Mouse (Mus musculus) liver, embryonic 16.5 days (tissue): Measurements from ENCODE around the gene Rbpms2. TPM values are rescaled to one million over a fixed set of nuclear protein-coding genes. Genes with fewer than 3 reads are reported as not detected.

Experiments used
- ATAC-seq: fragments of 200-750 bp; cut with Nextera tagmentation; 2 replicates; pipeline ENCODE4 v1.8.0; 2017; ENCODE audit warnings: low read depth, mild to moderate bottlenecking, moderate number of reproducible peaks, moderate library complexity
- H3K27ac ChIP-seq: fragments of 300-500 bp; sonication (generic); 2 replicates; pipeline ENCODE4 v1.5.1; 2014; ENCODE audit warnings: mild to moderate bottlenecking, low read length
- H3K27me3 ChIP-seq: fragments of 300-500 bp; sonication (generic); 2 replicates; pipeline ENCODE4 v1.6.1; 2014; ENCODE audit warnings: low read depth, low read length, mixed read lengths; ENCODE audit not compliant: control insufficient read depth, insufficient read depth
- H3K36me3 ChIP-seq: fragments of 300-500 bp; sonication (generic); 2 replicates; pipeline ENCODE4 v1.6.1; 2014; ENCODE audit warnings: mild to moderate bottlenecking; ENCODE audit not compliant: control insufficient read depth, insufficient read depth
- H3K4me1 ChIP-seq: fragments of 300-500 bp; sonication (generic); 2 replicates; pipeline ENCODE4 v1.6.1; 2014; ENCODE audit warnings: low read depth, low read length, mixed read lengths; ENCODE audit not compliant: control insufficient read depth
- H3K4me2 ChIP-seq: fragments of 300-500 bp; sonication (generic); 2 replicates; pipeline ENCODE4 v1.6.1; 2014; ENCODE audit warnings: low read depth, low read length, mixed read lengths
- H3K4me3 ChIP-seq: fragments of 300-500 bp; sonication (generic); 2 replicates; pipeline ENCODE4 v1.5.1; 2014; ENCODE audit warnings: low read depth, mild to moderate bottlenecking, low read length
- H3K9ac ChIP-seq: fragments of 300-500 bp; sonication (generic); 2 replicates; pipeline ENCODE4 v1.6.1; 2014; ENCODE audit warnings: low read depth, low read length
- H3K9me3 ChIP-seq: fragments of 300-500 bp; sonication (generic); replicated peaks from 2 replicates; pipeline ENCODE4 v1.6.1; 2016; ENCODE audit warnings: low read length; ENCODE audit not compliant: control insufficient read depth
- WGBS: fragments of 180-500 bp; shearing (Covaris S2); extraction: QIAGEN DNeasy Blood & Tissue Kit; methylation state at CpG from one replicate; pipeline ENCODE4 v1.1.7; 2014; ENCODE audit not compliant: insufficient replicate concordance; 5-methylcytosine and 5-hydroxymethylcytosine counted together
- polyA plus RNA-seq: library from polyadenylated mRNA; unstranded; fragments of >200 nt; fragmentation: Nextera tagmentation; extraction: Ambion mirVana; gene quantifications from 2 replicates; pipeline ENCODE4 v1.2.1, GENCODE M21; 2015

The Rbpms2 gene
- polyA plus RNA-seq, 1 experiment from 2014 or later: 14.6 TPM

DNA sequence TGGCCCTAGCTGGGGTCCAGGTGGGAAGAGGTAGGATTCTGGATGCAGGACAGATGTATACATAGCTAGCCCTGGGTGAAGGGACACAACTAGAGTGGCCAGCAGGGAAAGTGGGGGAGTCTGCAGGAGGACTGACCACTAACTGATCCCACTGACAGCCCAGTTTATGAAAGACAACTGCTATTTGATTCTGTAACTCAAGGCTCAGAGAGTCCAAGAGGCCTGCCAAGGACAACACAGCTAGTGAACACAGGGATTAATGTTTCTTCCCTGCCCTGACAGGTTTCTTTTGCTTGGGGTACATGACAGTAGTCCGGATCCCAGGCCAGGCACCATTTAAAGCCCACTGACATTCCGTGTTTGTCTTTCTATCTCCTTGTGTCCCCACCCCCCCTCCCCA, 22.3 kb upstream of the Rbpms2 start:
- Histone ChIP-seq H3K4me1 (peaks cover 3% of the 10 kb centered on the region; the same call in 1 of the 2 replicates), H3K9ac (no peak overlapping the region), H3K27me3 (no peaks in the 10 kb centered on the region), H3K36me3 (no peaks in the 10 kb centered on the region), H3K4me3 (no peak overlapping the region), H3K4me2 (no peak overlapping the region), H3K27ac (no peak overlapping the region), H3K9me3 (no peaks in the 10 kb centered on the region)
- WGBS: 32% methylated on average over 2 of the region's 2 CpGs
- ATAC-seq: no peak

DNA sequence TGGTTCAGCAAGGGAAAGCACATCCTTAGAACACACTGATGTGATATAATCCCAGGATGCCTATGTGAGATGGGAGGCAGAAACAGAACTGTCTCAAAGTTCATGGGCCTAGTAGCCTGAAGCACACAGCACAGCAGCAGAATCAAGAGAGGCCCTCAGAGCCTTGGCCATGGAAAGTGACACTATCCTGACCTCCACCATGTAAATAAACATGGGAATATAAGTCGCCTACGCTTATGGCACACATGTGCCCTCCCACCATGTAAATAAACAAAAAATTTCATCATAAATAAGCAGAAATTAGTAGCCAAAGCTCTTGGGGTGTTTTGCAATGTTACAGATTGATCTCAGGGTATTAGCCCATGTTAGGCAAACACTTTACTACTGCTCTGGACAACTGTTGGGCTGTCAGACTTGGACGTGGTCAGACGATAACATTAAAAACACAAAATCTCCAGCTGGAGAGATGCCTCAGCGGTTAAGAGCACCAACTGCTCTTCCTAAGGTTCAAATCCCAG, 17.4 kb upstream of the Rbpms2 start:
- H3K4me1 ChIP-seq: no peaks in the 10 kb centered on the region
- H3K4me3 ChIP-seq: no peak overlapping the region
- H3K27me3 ChIP-seq: no peaks in the 10 kb centered on the region
- H3K4me2 ChIP-seq: no peak overlapping the region
- no peaks in the 10 kb centered on the region for H3K9me3 ChIP-seq
- peak; percentile 24; the same call in 1 of the 2 replicates for ATAC-seq
- WGBS: 71% methylated on average over 5 of the region's 5 CpGs
- no peaks in the 10 kb centered on the region for H3K36me3 ChIP-seq
- H3K9ac ChIP-seq: no peak overlapping the region
- H3K27ac ChIP-seq: no peak overlapping the region

DNA sequence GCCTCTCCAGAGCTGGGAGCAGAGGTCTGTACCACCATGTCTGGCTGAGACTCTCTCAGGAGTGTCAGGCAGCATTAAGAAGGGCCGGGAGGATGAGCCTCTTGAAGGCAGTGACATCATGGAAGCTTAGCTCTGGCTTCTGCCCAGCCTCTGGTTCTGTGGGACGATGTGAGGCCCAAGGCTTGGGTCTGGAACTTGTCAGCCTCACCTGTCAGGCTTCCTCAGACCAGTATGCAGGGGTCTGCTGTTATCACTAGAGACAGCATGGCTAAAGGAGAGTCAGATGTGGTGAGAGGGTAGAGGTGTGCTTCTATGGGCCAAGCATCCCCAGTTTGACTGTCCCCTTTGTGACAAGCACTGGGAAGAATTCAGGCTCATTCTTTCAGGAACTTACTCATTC, 16.4 kb upstream of the Rbpms2 start:
- no peaks in the 10 kb centered on the region for H3K36me3 ChIP-seq
- no peaks in the 10 kb centered on the region for H3K4me1 ChIP-seq
- no peak overlapping the region for H3K9ac ChIP-seq
- no peak overlapping the region for H3K4me3 ChIP-seq
- WGBS: 26% methylated on average over 2 of the region's 2 CpGs
- H3K27me3 ChIP-seq: no peaks in the 10 kb centered on the region
- H3K27ac ChIP-seq: no peak overlapping the region
- H3K4me2 ChIP-seq: no peak overlapping the region
- ATAC-seq: no peak
- H3K9me3 ChIP-seq: no peaks in the 10 kb centered on the region

DNA sequence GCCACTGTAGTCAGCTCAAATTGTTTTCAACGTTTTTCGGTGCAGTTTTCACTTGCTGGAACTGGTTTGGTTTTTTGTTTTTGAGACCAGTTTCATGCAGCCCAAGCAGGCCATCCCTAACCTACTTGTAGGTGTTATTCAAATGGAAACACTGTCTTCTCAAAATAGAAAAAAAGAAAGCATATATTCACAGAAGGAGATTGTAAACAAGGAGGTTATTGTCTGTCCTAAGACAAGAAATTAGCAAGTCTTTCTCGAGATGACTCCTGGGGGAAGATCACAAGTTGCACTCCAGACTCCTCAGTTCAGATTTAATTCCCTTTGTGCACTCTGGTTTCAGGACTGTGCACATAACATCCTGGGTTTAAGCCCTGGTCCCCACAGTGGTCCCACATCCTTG, 10.1 kb upstream of the Rbpms2 start:
- H3K9me3 ChIP-seq: no peaks in the 10 kb centered on the region
- no peaks in the 10 kb centered on the region for H3K36me3 ChIP-seq
- H3K4me3 ChIP-seq: no peak overlapping the region
- H3K4me2 ChIP-seq: no peak overlapping the region
- no peaks in the 10 kb centered on the region for H3K4me1 ChIP-seq
- no peak for ATAC-seq
- WGBS: 49% methylated on average over 3 of the region's 3 CpGs
- no peak overlapping the region for H3K9ac ChIP-seq
- no peaks in the 10 kb centered on the region for H3K27me3 ChIP-seq
- no peak overlapping the region for H3K27ac ChIP-seq

DNA sequence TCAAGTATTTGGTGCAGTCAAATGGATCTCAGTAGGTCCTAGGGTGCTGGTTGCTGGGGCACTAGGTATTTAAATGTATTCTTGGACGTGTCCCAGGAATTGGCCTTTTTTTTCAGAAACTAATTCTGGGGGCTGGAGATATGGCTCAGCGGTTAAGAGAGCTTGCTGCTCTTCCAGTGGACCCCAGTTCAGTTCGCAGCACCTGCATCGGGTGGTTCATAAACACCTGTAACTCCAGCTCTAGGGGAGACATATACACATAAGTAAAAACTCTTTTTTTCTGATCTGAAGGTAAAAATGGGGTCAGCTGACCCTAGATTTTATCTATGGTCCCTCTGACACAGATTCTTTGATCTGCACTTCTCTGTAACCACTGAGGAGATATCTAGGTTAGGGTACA, 8.3 kb upstream of the Rbpms2 start:
- H3K9ac ChIP-seq: no peak overlapping the region
- H3K9me3 ChIP-seq: no peaks in the 10 kb centered on the region
- H3K36me3 ChIP-seq: no peaks in the 10 kb centered on the region
- H3K4me3 ChIP-seq: no peak overlapping the region
- no peaks in the 10 kb centered on the region for H3K4me1 ChIP-seq
- 65% methylated on average over 4 of the region's 4 CpGs for WGBS
- H3K27ac ChIP-seq: no peak overlapping the region
- no peak overlapping the region for H3K4me2 ChIP-seq
- no peak for ATAC-seq
- H3K27me3 ChIP-seq: peaks cover 5% of the 10 kb centered on the region; the same call in 1 of the 2 replicates

DNA sequence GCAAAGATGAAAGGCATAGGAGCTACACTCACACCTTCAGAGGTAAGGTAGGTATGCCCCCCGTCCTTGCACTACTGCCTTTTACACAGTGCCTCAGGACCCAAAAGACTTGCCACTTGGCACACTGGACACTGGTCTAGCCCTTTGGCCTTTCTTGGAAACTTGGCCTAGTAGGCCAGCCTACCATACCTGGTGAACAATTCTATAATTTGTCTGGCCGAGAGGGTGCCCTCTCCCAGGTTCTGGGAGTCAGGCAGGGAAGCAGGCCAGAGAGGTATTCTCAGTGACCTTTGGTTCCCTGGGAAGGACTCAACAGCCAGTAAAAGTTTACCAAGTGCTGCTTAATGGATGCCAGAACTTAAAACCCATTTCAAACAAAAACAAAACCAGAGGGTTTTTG, 7.8 kb upstream of the Rbpms2 start:
- Histone ChIP-seq H3K4me1 (no peaks in the 10 kb centered on the region), H3K4me2 (no peak overlapping the region), H3K9ac (no peak overlapping the region), H3K27ac (no peak overlapping the region), H3K36me3 (no peaks in the 10 kb centered on the region), H3K4me3 (no peak overlapping the region), H3K27me3 (peaks cover 8% of the 10 kb centered on the region), H3K9me3 (no peaks in the 10 kb centered on the region)
- no peak for ATAC-seq
- WGBS: 52% methylated on average over 2 of the region's 2 CpGs

DNA sequence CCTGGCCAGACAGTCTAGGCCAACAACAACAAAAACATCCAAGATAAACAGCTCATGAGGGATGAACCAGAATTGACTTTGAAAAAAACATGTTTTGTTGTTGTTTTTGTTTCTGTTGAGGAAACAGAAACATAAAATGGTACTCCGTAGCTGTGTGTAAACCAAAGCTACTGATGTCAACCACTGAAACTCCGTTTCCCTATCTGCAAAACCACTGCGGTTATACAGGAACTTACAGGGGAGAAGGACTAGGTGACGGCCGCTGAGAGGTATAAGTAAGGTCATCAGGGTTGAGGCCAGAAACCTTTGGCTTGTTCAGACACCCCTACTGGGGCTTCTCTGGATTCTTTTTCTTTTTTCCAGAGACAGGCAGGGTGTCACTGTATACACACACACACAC, 6.6 kb upstream of the Rbpms2 start:
- H3K4me1 ChIP-seq: no peaks in the 10 kb centered on the region
- no peak overlapping the region for H3K27ac ChIP-seq
- H3K27me3 ChIP-seq: peaks cover 17% of the 10 kb centered on the region
- H3K4me3 ChIP-seq: no peak overlapping the region
- H3K9ac ChIP-seq: no peak overlapping the region
- no peak for ATAC-seq
- no peak overlapping the region for H3K4me2 ChIP-seq
- no peaks in the 10 kb centered on the region for H3K9me3 ChIP-seq
- no peaks in the 10 kb centered on the region for H3K36me3 ChIP-seq
- WGBS: 32% methylated on average over 5 of the region's 5 CpGs

DNA sequence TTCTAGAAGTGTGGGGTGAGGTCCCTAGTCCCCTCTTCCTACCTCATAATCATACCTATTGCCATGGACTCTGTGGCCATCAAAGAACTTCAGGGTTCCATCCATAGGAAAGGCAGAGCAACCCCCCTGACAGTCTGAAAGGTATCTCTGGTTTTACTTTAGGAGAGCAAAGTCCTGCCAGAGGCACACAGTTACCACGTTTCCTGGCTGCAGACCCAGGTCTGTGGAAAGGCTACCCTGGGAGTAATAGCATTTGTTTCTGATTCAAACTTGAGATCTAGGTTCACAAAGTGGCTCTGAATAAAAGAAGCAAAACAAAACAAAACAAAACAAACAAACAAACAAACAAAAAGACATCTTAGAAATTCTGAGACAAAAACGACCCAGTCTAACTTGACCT, 5.2 kb upstream of the Rbpms2 start:
- ATAC-seq: no peak
- Histone ChIP-seq H3K9me3 (no peaks in the 10 kb centered on the region), H3K9ac (no peak overlapping the region), H3K4me3 (no peak overlapping the region), H3K4me2 (no peak overlapping the region), H3K36me3 (no peaks in the 10 kb centered on the region), H3K4me1 (peaks cover 3% of the 10 kb centered on the region), H3K27me3 (peaks cover 29% of the 10 kb centered on the region), H3K27ac (no peak overlapping the region)
- 40% methylated on average over 2 of the region's 2 CpGs for WGBS

DNA sequence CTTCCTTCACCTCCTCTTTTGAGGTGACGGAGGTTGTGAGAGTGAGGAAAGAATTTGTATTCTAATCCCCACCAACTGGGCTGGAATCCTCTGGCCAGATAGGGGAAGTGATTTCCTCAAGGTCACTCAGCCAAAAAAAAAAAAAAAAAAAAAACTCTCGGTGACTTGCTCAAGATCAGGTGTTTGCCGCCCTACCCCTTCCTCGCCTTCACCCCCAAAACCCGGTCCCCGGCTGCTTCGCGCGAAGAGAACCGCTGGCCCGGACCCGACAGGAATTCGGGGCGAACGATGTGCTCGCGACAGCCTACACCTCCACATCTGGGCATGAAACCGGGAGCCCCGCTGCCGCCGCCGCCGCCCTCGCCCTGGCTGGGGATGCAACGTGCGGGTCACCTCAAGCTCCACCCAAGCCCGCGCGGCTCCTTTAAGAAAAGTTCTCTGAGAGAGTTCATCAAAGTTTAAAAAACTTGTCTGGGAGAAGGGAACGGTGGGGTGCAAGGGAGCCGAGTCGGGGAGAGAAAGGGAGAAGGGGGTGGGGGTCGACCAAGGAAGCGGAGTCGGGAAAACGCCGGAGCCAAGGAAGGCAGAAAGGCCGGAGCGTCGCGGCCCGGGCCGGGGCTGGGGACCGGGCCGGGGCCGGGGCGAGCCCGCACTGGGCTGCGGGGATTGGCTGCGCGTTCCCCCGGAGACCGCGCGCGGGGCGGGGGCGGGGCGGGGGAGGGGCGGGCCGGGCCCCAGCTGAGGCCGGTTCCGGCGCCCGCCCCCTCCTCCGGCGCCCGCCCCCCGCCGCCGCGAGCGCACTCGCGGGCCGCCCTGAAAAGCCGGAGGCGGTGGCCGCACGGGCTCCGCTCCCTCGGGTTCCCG, 551 bp downstream of the Rbpms2 start:
- H3K27me3 ChIP-seq: peaks cover 73% of the 10 kb centered on the region
- peak overlapping the region; percentile 31; the same call in 1 of the 2 replicates for H3K27ac ChIP-seq

More for the DNA sequence above, 551 bp downstream of the Rbpms2 start:
- Histone ChIP-seq H3K9ac (peak overlapping the region; percentile 31), H3K4me2 (peak overlapping the region; percentile 73), H3K36me3 (no peaks in the 10 kb centered on the region), H3K9me3 (no peaks in the 10 kb centered on the region), H3K4me1 (peaks cover 5% of the 10 kb centered on the region), H3K4me3 (peak overlapping the region; percentile 55)
- peak; percentile 87 for ATAC-seq
- under 1% methylated on average over 56 of the region's 83 CpGs for WGBS
